Mouse (Mus musculus) liver, adult 2 months (tissue): ENCODE results near the gene Cenpk.

Experiments used
- CTCF ChIP-seq: fragments of 200-500 bp; IDR thresholded peaks from 2 replicates; pipeline ENCODE4 v1.5.1; 2011; ENCODE audit warnings: low read depth, low read length, control low read depth
- POLR2A ChIP-seq: fragments of 200-500 bp; IDR thresholded peaks from 2 replicates; pipeline ENCODE4 v1.6.1; 2011; ENCODE audit warnings: low read length, control low read depth; ENCODE audit not compliant: insufficient read depth; ENCODE audit errors: extremely low read depth

GRCm38 (mm10) chr13:104289176-104289575 lies 60.8 kb downstream of the Cenpk start:
- TF ChIP-seq POLR2A (no peak), CTCF (no peak)
